Mouse (Mus musculus): ENCODE measurements around the gene Scoc. TPM values are rescaled to one million over a fixed set of nuclear protein-coding genes. Genes with fewer than 3 reads are reported as not detected.

Gene Scoc
- polyA plus RNA-seq, 1 experiment from 2014 or later: 69.1 TPM

GRCm38 (mm10) chr8:83405548-83405947, 52.6 kb downstream of the Scoc start:
- no peak for DNase-seq (ENCODE audit: low spot score)

DNA sequence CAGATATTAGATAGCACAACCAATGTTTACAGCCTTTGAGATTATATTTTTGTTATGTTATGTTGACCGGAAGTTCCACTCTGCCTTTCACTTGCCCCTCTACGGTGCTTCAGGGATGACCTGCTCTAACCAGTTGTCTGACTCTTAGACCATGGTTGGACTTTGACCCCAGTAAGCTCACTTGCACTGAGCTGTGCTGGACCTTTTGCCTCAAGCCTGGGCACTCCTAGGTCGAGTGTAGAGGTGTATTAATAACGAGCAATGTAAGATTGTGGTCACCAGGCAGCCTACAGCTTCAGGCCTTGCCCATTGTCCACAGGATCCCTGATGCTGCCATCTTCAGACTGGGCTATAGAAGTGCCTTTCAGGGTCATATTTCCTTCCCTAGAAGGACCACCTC, 60.5 kb downstream of the Scoc start:
- no peak for DNase-seq (ENCODE audit: low spot score)

GRCm38 (mm10) chr8:83396680-83397079, 61.5 kb downstream of the Scoc start:
- DNase-seq (ENCODE audit: low spot score): no peak

GRCm38 (mm10) chr8:83394325-83394724, 63.9 kb downstream of the Scoc start:
- DNase-seq (ENCODE audit: low spot score): no peak

GRCm38 (mm10) chr8:83392521-83392920, 65.7 kb downstream of the Scoc start:
- no peak for DNase-seq (ENCODE audit: low spot score)

DNA sequence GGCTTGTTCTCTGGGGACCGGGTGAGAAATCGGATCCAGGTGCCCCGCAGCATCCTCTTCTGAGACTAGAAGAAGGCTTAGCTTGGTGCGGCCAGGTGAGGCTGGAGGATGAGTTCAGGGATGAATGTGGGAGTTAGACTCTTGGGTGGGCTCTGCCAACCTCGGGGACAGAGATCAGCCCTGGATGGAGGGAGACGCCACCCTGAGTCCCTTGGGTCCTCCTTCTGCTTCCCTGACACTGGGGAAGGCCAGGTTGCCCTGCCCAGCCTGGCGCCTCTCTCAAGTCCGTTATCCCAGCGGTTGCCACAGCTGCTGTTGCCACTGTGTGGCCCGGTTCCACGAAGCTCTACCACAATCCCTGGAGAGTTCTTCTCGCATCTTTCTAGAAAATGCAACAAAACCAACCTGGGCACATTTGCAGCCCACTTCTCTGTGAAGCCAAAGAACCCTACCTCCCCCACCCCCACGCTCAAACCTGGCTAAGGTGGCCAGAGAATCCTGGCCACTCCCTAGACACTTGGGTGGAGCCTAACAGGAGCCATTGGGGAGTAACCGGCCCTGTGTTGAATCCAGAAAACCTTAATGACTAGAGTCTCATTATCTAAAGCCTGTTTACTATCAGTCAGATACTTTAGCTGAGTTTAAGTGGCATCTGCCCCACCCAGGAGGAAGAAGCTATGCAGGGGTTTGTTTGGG, 68.0 kb downstream of the Scoc start:
- DNase-seq (ENCODE audit: low spot score): no peak

- DNase-seq (ENCODE audit: low spot score): peak; percentile 47
These were observed 68.7 kb downstream of the Scoc start, which contains the start of gene Clgn for GRCm38 (mm10) chr8:83389316-83390005. Clgn (plus strand) TSS chr8:83389867.

DNA sequence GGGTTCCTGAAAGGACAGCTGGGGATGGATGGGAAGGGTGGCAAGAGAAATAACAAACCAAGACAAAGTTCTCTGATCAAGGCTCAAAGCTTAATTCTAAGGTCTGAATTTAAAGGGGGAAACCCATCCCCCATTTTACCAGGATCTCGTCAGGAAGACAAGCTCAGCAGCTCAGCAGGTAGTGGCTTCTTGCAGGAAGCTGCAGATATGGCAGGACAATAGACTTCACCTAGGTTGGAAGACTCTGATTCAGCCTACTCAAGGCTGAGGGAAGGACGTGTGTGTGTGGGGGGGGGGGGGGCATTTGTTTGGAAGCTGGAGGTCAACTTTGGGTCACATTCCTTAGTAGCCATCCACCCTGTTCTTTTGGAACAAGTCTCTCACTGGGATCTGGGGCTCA, 75.3 kb downstream of the Scoc start:
- DNase-seq (ENCODE audit: low spot score): no peak

- DNase-seq (ENCODE audit: low spot score): no peak
These were observed 77.2 kb downstream of the Scoc start for GRCm38 (mm10) chr8:83381016-83381415.

DNA sequence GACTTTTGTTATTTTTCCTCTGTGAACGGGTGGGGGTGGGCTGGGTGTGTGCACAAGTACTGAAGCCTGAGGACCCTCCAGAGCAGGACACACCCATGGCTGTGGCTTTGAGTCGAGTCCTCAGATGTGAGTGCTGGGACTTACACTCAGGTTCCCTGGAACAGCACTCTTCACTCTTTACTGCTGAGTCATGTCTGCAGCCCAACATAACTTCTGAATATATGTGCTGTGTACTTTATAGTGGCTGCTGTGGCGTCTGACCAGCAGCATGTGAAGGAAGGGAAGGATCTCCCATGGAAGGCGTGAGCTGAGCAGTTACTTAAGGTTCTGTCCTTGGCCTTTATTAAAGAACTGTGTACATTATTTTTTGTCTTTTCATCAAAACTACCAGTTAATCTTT, 78.0 kb downstream of the Scoc start:
- DNase-seq (ENCODE audit: low spot score): no peak

Other genes with a start within 250 kb of the Scoc start
- gene Ucp1, start 168.0 kb downstream of the Scoc start, polyA plus RNA-seq (2015; fragmentation: Nextera tagmentation; extraction: Ambion mirVana): 0.19 and 1.0 TPM in 2 replicates
- 10.8 and 11.9 TPM in 2 replicates for gene Elmod2, start 125.9 kb downstream of the Scoc start, polyA plus RNA-seq (2015; fragmentation: Nextera tagmentation; extraction: Ambion mirVana)
- gene Mgat4d, start 109.9 kb downstream of the Scoc start, polyA plus RNA-seq (2015; fragmentation: Nextera tagmentation; extraction: Ambion mirVana): not detected in 2 replicates
- gene Clgn, start 68.5 kb downstream of the Scoc start, polyA plus RNA-seq (2015; fragmentation: Nextera tagmentation; extraction: Ambion mirVana): 0.05 TPM in 1 of 2 replicates, not detected in the other
- not detected in 2 replicates for gene Olfr370, start 77.4 kb upstream of the Scoc start, polyA plus RNA-seq (2015; fragmentation: Nextera tagmentation; extraction: Ambion mirVana)
- 503 and 517 TPM in 2 replicates for gene Ndufb7, start 108.3 kb upstream of the Scoc start, polyA plus RNA-seq (2015; fragmentation: Nextera tagmentation; extraction: Ambion mirVana)
- 315 and 341 TPM in 2 replicates for gene Tecr, start 149.6 kb upstream of the Scoc start, polyA plus RNA-seq (2015; fragmentation: Nextera tagmentation; extraction: Ambion mirVana)
- gene Dnajb1, start 149.8 kb upstream of the Scoc start, polyA plus RNA-seq (2015; fragmentation: Nextera tagmentation; extraction: Ambion mirVana): 71.2 and 92.9 TPM in 2 replicates
- 89.3 and 90.6 TPM in 2 replicates for gene Gipc1, start 194.3 kb upstream of the Scoc start, polyA plus RNA-seq (2015; fragmentation: Nextera tagmentation; extraction: Ambion mirVana)
- gene Ptger1, start 208.3 kb upstream of the Scoc start, polyA plus RNA-seq (2015; fragmentation: Nextera tagmentation; extraction: Ambion mirVana): 0.42 and 0.82 TPM in 2 replicates
- 38.8 and 44.8 TPM in 2 replicates for gene Pkn1, start 240.8 kb upstream of the Scoc start, polyA plus RNA-seq (2015; fragmentation: Nextera tagmentation; extraction: Ambion mirVana)